Mouse (Mus musculus) testis, adult 2 months (tissue): ENCODE results near the gene Gm5891. TPM values are rescaled to one million over a fixed set of nuclear protein-coding genes. Genes with fewer than 3 reads are reported as not detected.
"Not testable (repeated sequence)": the region's sequence is repeated elsewhere in the genome, so short reads cannot be mapped to it uniquely, and the experiment has no call there.

ENCODE experiments used
- H3K27ac ChIP-seq: fragments of 200-500 bp; 2 replicates; pipeline ENCODE4 v1.5.1; 2012; ENCODE audit warnings: low read depth, low read length; ENCODE audit not compliant: control insufficient read depth, insufficient read depth
- H3K27me3 ChIP-seq: fragments of 200-500 bp; 2 replicates; pipeline ENCODE4 v1.6.1; 2012; ENCODE audit warnings: mild to moderate bottlenecking, low read length, moderate library complexity; ENCODE audit not compliant: control insufficient read depth, insufficient read depth
- H3K36me3 ChIP-seq: fragments of 200-500 bp; 2 replicates; pipeline ENCODE4 v1.6.1; 2012; ENCODE audit warnings: mild to moderate bottlenecking, low read length; ENCODE audit not compliant: control insufficient read depth, insufficient read depth
- H3K4me1 ChIP-seq: fragments of 200-500 bp; 2 replicates; pipeline ENCODE4 v1.6.1; 2012; ENCODE audit warnings: low read length; ENCODE audit not compliant: control insufficient read depth, insufficient read depth
- H3K4me3 ChIP-seq: fragments of 200-500 bp; 2 replicates; pipeline ENCODE4 v1.5.1; 2012; ENCODE audit warnings: low read depth, mild to moderate bottlenecking, low read length, moderate library complexity, mixed read lengths; ENCODE audit not compliant: control insufficient read depth
- polyA plus RNA-seq: library from polyadenylated mRNA; depleted of rRNA; stranded (reverse); fragments of >200 nt; gene quantifications from 2 replicates; pipeline ENCODE4 v1.2.3, GENCODE M21; 2012; rRNA removed

The Gm5891 gene
- not detected in 2 replicates for polyA plus RNA-seq

GRCm38 (mm10) chr7:21921191-21921590, at the start of gene Gm5891:
Gene Gm5891, minus strand, starts transcription at chr7:21921291.
- not testable (repeated sequence) for H3K4me3 ChIP-seq, H3K27me3 ChIP-seq, H3K36me3 ChIP-seq, H3K27ac ChIP-seq, H3K4me1 ChIP-seq

Other genes with a start within 250 kb of the Gm5891 start
- not detected in 2 replicates for gene Gm4175, start 159.8 kb downstream of the Gm5891 start, polyA plus RNA-seq
- gene Gm4177, start 124.6 kb downstream of the Gm5891 start, polyA plus RNA-seq = not detected in 2 replicates
- not detected in 2 replicates for gene Vmn1r135, start 88.9 kb downstream of the Gm5891 start, polyA plus RNA-seq
- gene Gm5725, start 77.0 kb downstream of the Gm5891 start, polyA plus RNA-seq = not detected in 2 replicates
- gene Vmn1r137, start 73.3 kb upstream of the Gm5891 start, polyA plus RNA-seq = not detected in 2 replicates
- gene Vmn1r138, start 107.6 kb upstream of the Gm5891 start, polyA plus RNA-seq = not detected in 2 replicates
- not detected in 2 replicates for gene Gm6176, start 135.0 kb upstream of the Gm5891 start, polyA plus RNA-seq
- not detected in 2 replicates for gene Vmn1r139, start 147.8 kb upstream of the Gm5891 start, polyA plus RNA-seq
- not detected in 2 replicates for gene Gm16451, start 197.0 kb upstream of the Gm5891 start, polyA plus RNA-seq
- not detected in 2 replicates for gene Gm10666, start 213.4 kb upstream of the Gm5891 start, polyA plus RNA-seq
- gene Vmn1r142, start 242.7 kb upstream of the Gm5891 start, polyA plus RNA-seq = not detected in 2 replicates